Mouse (Mus musculus) hindbrain, embryonic 14.5 days (tissue): ENCODE measurements at regions not wholly inside any gene's neighbourhood (a gene's known extent, or its start where the extent isn't known, plus 50 kb on each side); places are given as distances from the start of the nearest gene placed in this dataset.

Experiments used
- ATAC-seq: fragments of 200-750 bp; cut with Nextera tagmentation; 2 replicates; pipeline ENCODE4 v1.8.0; 2017; ENCODE audit warnings: moderate number of reproducible peaks, mild to moderate bottlenecking, moderate TSS enrichment, moderate library complexity; ENCODE audit not compliant: low FRiP score
- DNase-seq: peaks from one replicate; pipeline ENCODE4 v3.0.0-alpha.2; 2015; ENCODE audit warnings: low spot score
- H3K27ac ChIP-seq: fragments of 300-500 bp; sonication (generic); 2 replicates; pipeline ENCODE4 v1.5.1; 2014; ENCODE audit warnings: mild to moderate bottlenecking, moderate library complexity
- H3K27me3 ChIP-seq: fragments of 300-500 bp; sonication (generic); 2 replicates; pipeline ENCODE4 v1.6.1; 2014; ENCODE audit warnings: mild to moderate bottlenecking, low read length, mixed read lengths; ENCODE audit not compliant: control insufficient read depth, insufficient read depth
- H3K36me3 ChIP-seq: fragments of 300-500 bp; sonication (generic); replicated peaks from 2 replicates; pipeline ENCODE4 v1.6.1; 2014; ENCODE audit not compliant: control insufficient read depth, insufficient read depth
- H3K4me1 ChIP-seq: fragments of 300-500 bp; sonication (generic); replicated peaks from 2 replicates; pipeline ENCODE4 v1.6.1; 2014; ENCODE audit warnings: antibody characterized with exemption, low read length, mixed read lengths; ENCODE audit not compliant: control insufficient read depth, insufficient read depth
- H3K4me2 ChIP-seq: fragments of 300-500 bp; sonication (generic); replicated peaks from 2 replicates; pipeline ENCODE4 v1.6.1; 2014; ENCODE audit warnings: mild to moderate bottlenecking, moderate library complexity
- H3K4me3 ChIP-seq: fragments of 300-500 bp; sonication (generic); replicated peaks from 2 replicates; pipeline ENCODE4 v1.5.1; 2014; ENCODE audit warnings: mild to moderate bottlenecking, low read length
- H3K9ac ChIP-seq: fragments of 300-500 bp; sonication (generic); 2 replicates; pipeline ENCODE4 v1.6.1; 2014
- H3K9me3 ChIP-seq: fragments of 300-500 bp; sonication (generic); 2 replicates; pipeline ENCODE4 v1.6.1; 2016; ENCODE audit warnings: low read length; ENCODE audit not compliant: control insufficient read depth
- WGBS: fragments of 180-500 bp; shearing (Covaris S2); extraction: QIAGEN DNeasy Blood & Tissue Kit; methylation state at CpG from one replicate; pipeline ENCODE4 v1.1.7; 2014; 5-methylcytosine and 5-hydroxymethylcytosine counted together

GRCm38 (mm10) chr2:93135324-93135723 lies 52.0 kb upstream of the Trp53i11 start:
- Histone ChIP-seq H3K9ac (no peak overlapping the region), H3K27me3 (no peaks in the 10 kb centered on the region), H3K36me3 (no peaks in the 10 kb centered on the region), H3K4me2 (no peak overlapping the region), H3K27ac (no peak overlapping the region), H3K4me3 (no peak overlapping the region), H3K4me1 (peaks cover 11% of the 10 kb centered on the region; the same call in 1 of the 2 replicates), H3K9me3 (no peaks in the 10 kb centered on the region)
- DNase-seq (no peak), ATAC-seq (no peak)
- 72% methylated on average over 7 of the region's 7 CpGs for WGBS

GRCm38 (mm10) chr2:93133301-93133971 lies 53.9 kb upstream of the Trp53i11 start:
- Histone ChIP-seq H3K4me1 (peaks cover 11% of the 10 kb centered on the region; the same call in 1 of the 2 replicates), H3K9me3 (no peaks in the 10 kb centered on the region), H3K4me3 (no peak overlapping the region), H3K27me3 (no peaks in the 10 kb centered on the region), H3K4me2 (no peak overlapping the region), H3K36me3 (no peaks in the 10 kb centered on the region), H3K27ac (no peak overlapping the region), H3K9ac (no peak overlapping the region)
- WGBS = 80% methylated on average over 10 of the region's 10 CpGs
- DNase-seq = no peak
- ATAC-seq = no peak

- H3K4me3 ChIP-seq = no peak overlapping the region
- H3K4me1 ChIP-seq = peaks cover 11% of the 10 kb centered on the region
- 41% methylated on average over 9 of the region's 9 CpGs for WGBS
- no peaks in the 10 kb centered on the region for H3K9me3 ChIP-seq
- H3K27me3 ChIP-seq = no peaks in the 10 kb centered on the region
- no peak overlapping the region for H3K4me2 ChIP-seq
- H3K36me3 ChIP-seq = no peaks in the 10 kb centered on the region
- H3K9ac ChIP-seq = no peak overlapping the region
- H3K27ac ChIP-seq = peak overlapping the region; percentile 57
- ATAC-seq = no peak
- DNase-seq = no peak
Measured at GRCm38 (mm10) chr2:93131825-93132623, 55.3 kb upstream of the Trp53i11 start.

- 84% methylated on average over 9 of the region's 9 CpGs for WGBS
- ATAC-seq (no peak), DNase-seq (no peak)
- Histone ChIP-seq H3K4me3 (no peak overlapping the region), H3K9me3 (no peaks in the 10 kb centered on the region), H3K27ac (no peak overlapping the region), H3K4me2 (no peak overlapping the region), H3K4me1 (peaks cover 19% of the 10 kb centered on the region), H3K27me3 (no peaks in the 10 kb centered on the region), H3K36me3 (no peaks in the 10 kb centered on the region), H3K9ac (no peak overlapping the region)
Measured at GRCm38 (mm10) chr2:93131236-93131635, 56.1 kb upstream of the Trp53i11 start.

GRCm38 (mm10) chr2:93129176-93129575 lies 58.2 kb upstream of the Trp53i11 start:
- no peaks in the 10 kb centered on the region for H3K27me3 ChIP-seq
- no peak for DNase-seq
- no peak overlapping the region for H3K9ac ChIP-seq
- no peaks in the 10 kb centered on the region for H3K9me3 ChIP-seq
- H3K4me2 ChIP-seq = no peak overlapping the region
- no peaks in the 10 kb centered on the region for H3K36me3 ChIP-seq
- no peak overlapping the region for H3K4me3 ChIP-seq
- no peak for ATAC-seq
- no peak overlapping the region for H3K27ac ChIP-seq
- H3K4me1 ChIP-seq = peaks cover 24% of the 10 kb centered on the region
- 55% methylated on average over 4 of the region's 4 CpGs for WGBS

GRCm38 (mm10) chr2:93126595-93127165 lies 60.7 kb upstream of the Trp53i11 start:
- no peaks in the 10 kb centered on the region for H3K27me3 ChIP-seq
- ATAC-seq = no peak
- no peak overlapping the region for H3K9ac ChIP-seq
- H3K36me3 ChIP-seq = no peaks in the 10 kb centered on the region
- peak; percentile 32 for DNase-seq
- H3K9me3 ChIP-seq = no peaks in the 10 kb centered on the region
- H3K27ac ChIP-seq = peak overlapping the region; percentile 49; the same call in 1 of the 2 replicates
- 51% methylated on average over 7 of the region's 7 CpGs for WGBS
- H3K4me1 ChIP-seq = peaks cover 25% of the 10 kb centered on the region
- no peak overlapping the region for H3K4me3 ChIP-seq
- H3K4me2 ChIP-seq = no peak overlapping the region

GRCm38 (mm10) chr2:93126112-93126511 lies 61.2 kb upstream of the Trp53i11 start:
- Histone ChIP-seq H3K36me3 (no peaks in the 10 kb centered on the region), H3K4me1 (peaks cover 28% of the 10 kb centered on the region), H3K9me3 (no peaks in the 10 kb centered on the region), H3K27me3 (no peaks in the 10 kb centered on the region), H3K9ac (no peak overlapping the region), H3K27ac (peak overlapping the region; percentile 49; the same call in 1 of the 2 replicates), H3K4me2 (no peak overlapping the region), H3K4me3 (no peak overlapping the region)
- ATAC-seq (no peak), DNase-seq (no peak)
- WGBS = 35% methylated on average over 7 of the region's 7 CpGs

- DNase-seq (no peak), ATAC-seq (no peak)
- H3K36me3 ChIP-seq = no peaks in the 10 kb centered on the region
- H3K27ac ChIP-seq = no peak overlapping the region
- H3K27me3 ChIP-seq = no peaks in the 10 kb centered on the region
- H3K4me1 ChIP-seq = peaks cover 28% of the 10 kb centered on the region
- no peaks in the 10 kb centered on the region for H3K9me3 ChIP-seq
- H3K9ac ChIP-seq = no peak overlapping the region
- 87% methylated on average over 7 of the region's 7 CpGs for WGBS
- no peak overlapping the region for H3K4me2 ChIP-seq
- no peak overlapping the region for H3K4me3 ChIP-seq
Measured at GRCm38 (mm10) chr2:93124866-93125467, 62.4 kb upstream of the Trp53i11 start.

- H3K4me2 ChIP-seq = no peak overlapping the region
- no peak overlapping the region for H3K4me3 ChIP-seq
- no peaks in the 10 kb centered on the region for H3K27me3 ChIP-seq
- H3K9ac ChIP-seq = peak overlapping the region; percentile 5; the same call in 1 of the 2 replicates
- peak overlapping the region; percentile 45 for H3K27ac ChIP-seq
- H3K4me1 ChIP-seq = peaks cover 38% of the 10 kb centered on the region
- H3K9me3 ChIP-seq = no peaks in the 10 kb centered on the region
- ATAC-seq = peak; percentile 27; the same call in 1 of the 2 replicates
- no peak for DNase-seq
- WGBS = 60% methylated on average over 11 of the region's 11 CpGs
- no peaks in the 10 kb centered on the region for H3K36me3 ChIP-seq
Measured at GRCm38 (mm10) chr2:93123829-93124228, 63.5 kb upstream of the Trp53i11 start.
